ENCODE assay signal across 9 mouse cellular contexts in the genomic region with DNA sequence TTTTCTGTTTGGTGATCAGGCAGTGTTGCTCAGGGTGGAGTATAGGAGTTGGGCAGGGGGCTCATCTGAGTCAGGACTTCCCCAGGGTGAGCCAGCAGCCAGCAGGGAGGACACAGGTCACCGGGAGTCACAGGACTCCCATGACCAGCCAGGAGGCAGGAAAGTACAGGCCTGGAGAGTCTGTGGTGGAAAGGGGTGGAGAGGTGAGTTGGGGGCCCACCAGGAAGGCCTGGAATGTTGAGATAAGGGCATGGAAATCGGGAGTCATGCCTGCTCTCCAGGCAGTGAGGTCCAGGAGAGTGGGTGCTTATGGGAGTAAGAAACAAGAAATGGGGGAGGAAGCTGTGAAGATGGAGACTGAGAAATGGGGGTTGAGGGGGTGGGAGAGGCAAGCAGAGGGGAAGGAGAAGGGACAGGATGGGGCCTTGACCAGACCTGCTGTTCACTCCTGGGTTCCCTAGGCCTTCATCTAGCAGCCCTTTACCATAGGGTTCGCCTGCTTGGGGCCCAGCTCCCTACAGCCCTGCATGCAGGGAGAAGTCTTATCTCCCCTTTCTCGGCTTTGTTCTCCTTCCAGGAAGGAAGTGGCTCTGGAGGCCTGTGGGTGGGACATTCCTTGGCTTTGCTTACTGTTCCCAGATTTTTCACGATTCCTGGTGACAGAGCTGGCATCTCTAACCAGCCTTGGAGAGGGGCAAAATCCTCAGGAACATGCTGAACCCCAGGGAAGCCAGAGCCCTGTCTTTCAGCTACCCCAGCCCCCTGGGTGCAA. TPM values are rescaled to one million over a fixed set of nuclear protein-coding genes. Genes with fewer than 3 reads are reported as not detected.
DNase-seq lines count a peak whose midpoint lies in the region; ATAC-seq and TF ChIP-seq lines count a peak whose summit lies in the region.
"Had no signal": no experiment of that assay in that cellular context is flagged by ENCODE, and none has a peak within 500 bp of the region (broad histone marks: within the 10 kb centered on the region; RNA-seq: fewer than 3 reads in every experiment).

No protein-coding gene starts in this region.

- no peak for TF ChIP-seq EP300 in liver, postnatal 0 days (IDR thresholded peaks at IDR 0.05; ENCODE audit: low read depth)

- H3K36me3 ChIP-seq in intestine, embryonic 14.5 days (ENCODE audit: control insufficient read depth, insufficient read depth, low read length) = no peaks in the 10 kb centered on the region
- no peaks in the 10 kb centered on the region for H3K36me3 ChIP-seq in liver, postnatal 0 days (replicated peaks; ENCODE audit: insufficient read depth, low read length)

- DNase-seq in frontal cortex, postnatal 36 days (ENCODE audit: low spot score in 2 of 2) = peak; percentile 53 to 68
- DNase-seq in frontal cortex, postnatal 14 days (ENCODE audit: low spot score in 2 of 2) = no peak
- no peak for DNase-seq in intestine, embryonic 14.5 days (ENCODE audit: low spot score)
- DNase-seq in liver, postnatal 0 days = no peak
- no peak for DNase-seq in cerebellum, postnatal 36 days
- no peak for DNase-seq in cerebellum, postnatal 25 days
- DNase-seq in thymus, postnatal 25 days = no peak

- no peak overlapping the region for H3K4me2 ChIP-seq in intestine, embryonic 14.5 days (ENCODE audit: low read length)
- no peak overlapping the region for H3K4me2 ChIP-seq in liver, postnatal 0 days (ENCODE audit: low read depth, low read length)

- no peaks in the 10 kb centered on the region for H3K27me3 ChIP-seq in intestine, embryonic 14.5 days (replicated peaks; ENCODE audit: control insufficient read depth, insufficient read depth, low read length)
- H3K27me3 ChIP-seq in liver, postnatal 0 days (ENCODE audit: insufficient read depth, low read length) = no peaks in the 10 kb centered on the region
- H3K27me3 ChIP-seq: CH12.LX had no signal

- H3K4me1 ChIP-seq in intestine, embryonic 14.5 days (replicated peaks; ENCODE audit: control insufficient read depth, insufficient read depth, low read length) = peaks cover 27% of the 10 kb centered on the region
- H3K4me1 ChIP-seq in liver, postnatal 0 days (ENCODE audit: insufficient read depth) = no peaks in the 10 kb centered on the region

- TF ChIP-seq CTCF in liver, postnatal 0 days (IDR thresholded peaks at IDR 0.05; ENCODE audit: low read depth) = no peak

- no peak overlapping the region for H3K4me3 ChIP-seq in intestine, embryonic 14.5 days (ENCODE audit: low read depth, low read length)
- no peak overlapping the region for H3K4me3 ChIP-seq in liver, postnatal 0 days (ENCODE audit: low read depth, low read length)

- H3K27ac ChIP-seq in intestine, embryonic 14.5 days (ENCODE audit: low read depth) = peak overlapping the region; percentile 34
- peak overlapping the region; percentile 57 for H3K27ac ChIP-seq in liver, postnatal 0 days (ENCODE audit: low read depth)

- H3K9me3 ChIP-seq in intestine, embryonic 14.5 days (ENCODE audit: control insufficient read depth, low read length) = no peaks in the 10 kb centered on the region
- no peaks in the 10 kb centered on the region for H3K9me3 ChIP-seq in liver, postnatal 0 days (ENCODE audit: low read length)

- WGBS in intestine, embryonic 14.5 days = 29% methylated on average over 5 of the region's 5 CpGs
- 27% methylated on average over 5 of the region's 5 CpGs for WGBS in liver, postnatal 0 days (ENCODE audit: insufficient replicate concordance)

- 0 out of 2 replicates have a peak, but pooled peaks have one; percentile 10 for ATAC-seq in common myeloid progenitor, adult 5-6 weeks (replicated peaks; ENCODE audit: low read depth, poor library complexity, severe bottlenecking)
- ATAC-seq in intestine, embryonic 14.5 days (replicated peaks; ENCODE audit: low FRiP score, low TSS enrichment, low read depth) = no peak
- peak; percentile 64; the same call in 1 of the 2 replicates for ATAC-seq in liver, postnatal 0 days

- no peak overlapping the region for H3K9ac ChIP-seq in intestine, embryonic 14.5 days (ENCODE audit: low read length)
- H3K9ac ChIP-seq in liver, postnatal 0 days (replicated peaks) = no peak overlapping the region

RNA-seq across cellular contexts. Expression of a gene that starts 28.2 kb away (rescaled TPM):
- total RNA-seq in common myeloid progenitor, adult 5-6 weeks (2017) = not detected in 2 replicates
- polyA plus RNA-seq in intestine, embryonic 14.5 days (2014; fragmentation: Nextera tagmentation; extraction: Ambion mirVana) = 0.35 and 0.61 TPM in 2 replicates
- 1.5 and 1.6 TPM in 2 replicates for polyA plus RNA-seq in liver, postnatal 0 days (2015; fragmentation: Nextera tagmentation; extraction: Ambion mirVana)

RNA-seq across cellular contexts. Expression of a gene that starts 37.6 kb away (rescaled TPM):
- 0.68 and 1.0 TPM in 2 replicates for total RNA-seq in common myeloid progenitor, adult 5-6 weeks (2017)
- polyA plus RNA-seq in intestine, embryonic 14.5 days (2014; fragmentation: Nextera tagmentation; extraction: Ambion mirVana) = 0.70 and 0.84 TPM in 2 replicates
- polyA plus RNA-seq in liver, postnatal 0 days (2015; fragmentation: Nextera tagmentation; extraction: Ambion mirVana) = 0.25 and 0.31 TPM in 2 replicates

Comparison
In these comparisons a context has a peak if more than half of its experiments do, and no peak if none do; other contexts are left out.
1. DNase-seq: peak in frontal cortex, postnatal 36 days (2 of 2); none in frontal cortex, postnatal 14 days (0 of 2), intestine, embryonic 14.5 days (single experiment), liver, postnatal 0 days (single experiment), cerebellum, postnatal 36 days (0 of 2), cerebellum, postnatal 25 days (0 of 2) and thymus, postnatal 25 days (single experiment).